Comparison of ENCODE assay signal across 26 mouse cellular contexts in the genomic region with DNA sequence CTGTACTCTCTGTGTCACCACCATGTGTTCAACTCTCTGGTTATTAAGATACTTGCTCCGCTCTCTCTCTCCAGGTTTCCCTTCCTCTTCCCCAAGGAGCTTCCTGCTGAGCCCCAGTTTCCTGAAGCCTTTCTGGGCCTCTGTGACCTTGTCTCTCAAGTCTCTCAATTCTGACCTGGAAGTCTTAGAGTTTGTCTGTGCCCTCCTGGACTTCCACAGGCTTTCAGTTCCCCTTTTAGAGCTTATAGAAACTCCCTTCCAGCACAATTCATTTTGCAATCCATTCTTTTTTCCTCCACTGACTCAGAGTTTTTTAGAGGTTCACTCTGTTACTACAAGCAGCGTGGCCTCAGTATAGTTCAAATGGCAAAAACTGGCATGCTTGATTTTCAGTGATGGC. TPM values are rescaled to one million over a fixed set of nuclear protein-coding genes. Genes with fewer than 3 reads are reported as not detected.
DNase-seq lines count a peak whose midpoint lies in the region; ATAC-seq and TF ChIP-seq lines count a peak whose summit lies in the region.
"Had no signal": no experiment of that assay in that cellular context is flagged by ENCODE, and none has a peak within 500 bp of the region (broad histone marks: within the 10 kb centered on the region; RNA-seq: fewer than 3 reads in every experiment).

No protein-coding gene starts in this region.

- H3K4me2 ChIP-seq in lung, postnatal 0 days (replicated peaks; ENCODE audit: low read depth, low read length): no peak overlapping the region
- no peak overlapping the region for H3K4me2 ChIP-seq in forebrain, postnatal 0 days (ENCODE audit: low read depth)
- H3K4me2 ChIP-seq: embryonic facial prominence, embryonic 15.5 days; heart, embryonic 11.5 days; heart, embryonic 15.5 days; hindbrain, embryonic 14.5 days had no signal

- no peak overlapping the region for H3K9ac ChIP-seq in lung, postnatal 0 days (replicated peaks; ENCODE audit: low read depth)
- H3K9ac ChIP-seq in forebrain, postnatal 0 days: no peak overlapping the region
- H3K9ac ChIP-seq: embryonic facial prominence, embryonic 15.5 days; heart, embryonic 15.5 days; hindbrain, embryonic 14.5 days had no signal

- H3K36me3 ChIP-seq in lung, postnatal 0 days (ENCODE audit: insufficient read depth, low read length): no peaks in the 10 kb centered on the region
- H3K36me3 ChIP-seq in forebrain, postnatal 0 days (ENCODE audit: insufficient read depth): no peaks in the 10 kb centered on the region
- H3K36me3 ChIP-seq: embryonic facial prominence, embryonic 15.5 days; forebrain, embryonic 10.5 days; heart, embryonic 15.5 days; hindbrain, embryonic 10.5 days had no signal

- no peak overlapping the region for H3K4me3 ChIP-seq in lung, postnatal 0 days (ENCODE audit: low read depth, low read length)
- H3K4me3 ChIP-seq in lung, adult 2 months (replicated peaks; ENCODE audit: extremely low read depth, low read depth, low read length): no peak overlapping the region
- no peak overlapping the region for H3K4me3 ChIP-seq in forebrain, postnatal 0 days (ENCODE audit: low read depth, low read length)
- H3K4me3 ChIP-seq: embryonic facial prominence, embryonic 15.5 days; erythroblast, embryonic 14.5 days; forebrain, embryonic 10.5 days; heart, embryonic 15.5 days; hindbrain, embryonic 10.5 days had no signal

- 68% methylated on average over 2 of the region's 2 CpGs for WGBS in lung, postnatal 0 days
- WGBS in lung, adult 2 months: 67% methylated on average over 2 of the region's 2 CpGs
- WGBS in forebrain, postnatal 0 days: 91% methylated on average over 2 of the region's 2 CpGs

- DNase-seq in lung, postnatal 0 days (ENCODE audit: low spot score): peak; percentile 7
- DNase-seq in lung, adult 2 months: no peak
- DNase-seq in c-Kit-positive CD71-negative TER-119-negative erythroid progenitor cells, embryonic 14.5 days (ENCODE audit: low read depth): peak; percentile 10
- no peak for DNase-seq in embryo, embryonic 11 days
- no peak for DNase-seq in forebrain, postnatal 0 days
- DNase-seq: adrenal gland, adult 8-10 months; adrenal gland, postnatal 36 days; cerebellum, adult 18-20 months; cerebellum, adult 9-11 months; cerebellum, postnatal 36 days; gastrocnemius, postnatal 36 days; heart, postnatal 14 days had no signal

- no peak for TF ChIP-seq CTCF in lung, postnatal 0 days (IDR thresholded peaks at IDR 0.05)
- no peak for TF ChIP-seq CTCF in lung, adult 2 months (IDR thresholded peaks at IDR 0.05; ENCODE audit: insufficient read depth, low read length)
- TF ChIP-seq CTCF in forebrain, postnatal 0 days (IDR thresholded peaks at IDR 0.05; ENCODE audit: low read depth): no peak

- H3K27ac ChIP-seq in lung, postnatal 0 days (ENCODE audit: low read length): no peak overlapping the region
- no peak overlapping the region for H3K27ac ChIP-seq in forebrain, postnatal 0 days (ENCODE audit: low read depth, low read length)
- H3K27ac ChIP-seq: embryonic facial prominence, embryonic 15.5 days; forebrain, embryonic 10.5 days; heart, embryonic 15.5 days; hindbrain, embryonic 10.5 days; hindbrain, embryonic 14.5 days had no signal

- ATAC-seq in lung, postnatal 0 days: no peak
- peak; percentile 52 to 75; a peak in 3 of 4 replicates for ATAC-seq in hematopoietic stem cell, adult 5-6 weeks (replicated peaks in 1 of 2; ENCODE audit: insufficient read depth in 1 of 2, low FRiP score in 2 of 2, low TSS enrichment in 1 of 2, low read depth in 1 of 2, poor library complexity in 2 of 2, severe bottlenecking in 2 of 2)
- ATAC-seq in forebrain, postnatal 0 days: no peak
- ATAC-seq: forebrain, embryonic 14.5 days had no signal

- TF ChIP-seq POLR2A in lung, adult 2 months (IDR thresholded peaks at IDR 0.05; ENCODE audit: borderline replicate concordance, extremely low read depth, low read depth, low read length): no peak

- no peaks in the 10 kb centered on the region for H3K9me3 ChIP-seq in lung, postnatal 0 days (ENCODE audit: low read length)
- H3K9me3 ChIP-seq in forebrain, postnatal 0 days (ENCODE audit: low read length): no peaks in the 10 kb centered on the region
- H3K9me3 ChIP-seq: embryonic facial prominence, embryonic 15.5 days; forebrain, embryonic 10.5 days; heart, embryonic 15.5 days; hindbrain, embryonic 10.5 days had no signal

- H3K4me1 ChIP-seq in lung, postnatal 0 days (ENCODE audit: insufficient read depth, low read depth, low read length): no peaks in the 10 kb centered on the region
- no peaks in the 10 kb centered on the region for H3K4me1 ChIP-seq in lung, adult 2 months (ENCODE audit: control insufficient read depth, insufficient read depth, low read length)
- H3K4me1 ChIP-seq in forebrain, postnatal 0 days (ENCODE audit: insufficient read depth): 0 out of 2 replicates have a peak, but pooled peaks cover 4% of the 10 kb centered on the region
- H3K4me1 ChIP-seq: embryonic facial prominence, embryonic 15.5 days; heart, embryonic 15.5 days had no signal

- TF ChIP-seq EP300 in lung, postnatal 0 days (IDR thresholded peaks at IDR 0.05): no peak

- no peaks in the 10 kb centered on the region for H3K27me3 ChIP-seq in lung, postnatal 0 days (replicated peaks; ENCODE audit: insufficient read depth, low read length)
- no peaks in the 10 kb centered on the region for H3K27me3 ChIP-seq in forebrain, postnatal 0 days (ENCODE audit: insufficient read depth, low read length)
- H3K27me3 ChIP-seq: embryonic facial prominence, embryonic 15.5 days; heart, embryonic 15.5 days had no signal

RNA-seq across cellular contexts. Expression of a gene that starts 23.4 kb away (rescaled TPM):
- polyA plus RNA-seq in lung, postnatal 0 days (2015; fragmentation: Nextera tagmentation; extraction: Ambion mirVana): not detected in 2 replicates
- not detected in 2 replicates for polyA plus RNA-seq in lung, adult 2 months (2012; rRNA removed)
- total RNA-seq in hematopoietic stem cell, adult 5-6 weeks (2017): not detected in 2 replicates
- not detected in 2 replicates for total RNA-seq in forebrain, postnatal 0 days (2014; rRNA removed)
- not detected in 2 replicates for polyA plus RNA-seq in forebrain, postnatal 0 days (2015; fragmentation: Nextera tagmentation; extraction: Ambion mirVana)
- total RNA-seq: adrenal gland, adult 8-10 months; adrenal gland, postnatal 36 days; ES-E14; gastrocnemius, adult 8-10 months; gastrocnemius, postnatal 36 days; heart, adult 18-20 months; heart, postnatal 14 days had no signal
- polyA plus RNA-seq: brain, embryonic 14.5 days; embryonic facial prominence, embryonic 11.5 days; embryonic facial prominence, embryonic 15.5 days; erythroblast, embryonic 14.5 days; forebrain, embryonic 10.5 days; forebrain, embryonic 14.5 days; heart, embryonic 11.5 days; heart, embryonic 15.5 days; hindbrain, embryonic 10.5 days; hindbrain, embryonic 14.5 days had no signal

Comparison
In these comparisons a context has a peak if more than half of its experiments do, and no peak if none do; other contexts are left out.
1. DNase-seq: peak in lung, postnatal 0 days (single experiment) and c-Kit-positive CD71-negative TER-119-negative erythroid progenitor cells, embryonic 14.5 days (single experiment); none in lung, adult 2 months (single experiment), embryo, embryonic 11 days (single experiment) and forebrain, postnatal 0 days (single experiment).
2. ATAC-seq: peak in hematopoietic stem cell, adult 5-6 weeks (2 of 2); none in lung, postnatal 0 days (single experiment) and forebrain, postnatal 0 days (single experiment).